Comparison of ENCODE assay signal across 18 mouse cellular contexts in the genomic region with DNA sequence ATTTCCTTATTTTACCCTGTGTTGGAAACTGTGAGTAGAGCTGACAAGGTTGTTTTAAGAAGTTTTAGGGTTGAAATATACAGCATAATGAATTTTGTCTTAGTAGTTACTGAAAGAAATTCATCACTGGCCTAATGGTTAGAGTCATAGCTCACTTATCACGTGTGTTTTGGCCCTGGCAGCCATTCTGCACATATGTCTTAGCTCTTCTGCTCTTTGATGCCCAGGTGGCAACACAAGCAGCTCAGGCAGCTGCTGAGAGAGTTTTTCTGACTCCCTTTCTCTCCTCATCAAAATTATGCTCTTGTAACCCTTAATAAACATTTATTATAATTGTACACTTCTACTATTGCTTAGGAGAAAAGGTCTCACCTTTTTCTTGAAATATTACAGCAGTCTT. TPM values are rescaled to one million over a fixed set of nuclear protein-coding genes. Genes with fewer than 3 reads are reported as not detected.
A peak's percentile ranks its signal among the peaks of the same experiment; 100 is the strongest.
DNase-seq lines count a peak whose midpoint lies in the region; ATAC-seq lines count a peak whose summit lies in the region.
"Had no signal": no experiment of that assay in that cellular context is flagged by ENCODE, and none has a peak within 500 bp of the region (broad histone marks: within the 10 kb centered on the region; RNA-seq: fewer than 3 reads in every experiment).

No protein-coding gene starts in this region.

- peak; percentile 13 to 32 for DNase-seq in cerebellum, postnatal 14 days
- DNase-seq in thymus, adult 18-20 months: peak; percentile 13 to 27
- peak; percentile 49 for DNase-seq in thymus, postnatal 0 days (ENCODE audit: low spot score)
- peak; percentile 23 to 53 for DNase-seq in thymus, postnatal 36 days
- DNase-seq in right cerebral cortex, postnatal 4 days: no peak
- DNase-seq in layer of hippocampus, postnatal 36 days: no peak
- DNase-seq: adrenal gland, adult 2 months; adrenal gland, postnatal 25 days; forebrain, postnatal 0 days; gastrocnemius, postnatal 25 days; heart, adult 11 months; heart, postnatal 10 days; heart, postnatal 4 days; kidney, adult 18-20 months had no signal

- ATAC-seq in cerebellum, adult (ENCODE audit: insufficient number of reproducible peaks, low FRiP score, low TSS enrichment): no peak
- ATAC-seq: forebrain, embryonic 13.5 days; forebrain, postnatal 0 days; hindbrain, embryonic 16.5 days; inflammation-experienced regulatory T-cells, adult 6 months had no signal

RNA-seq across cellular contexts. Expression of a gene that starts 18.1 kb away (rescaled TPM):
- 11.5 and 16.3 TPM in 2 replicates for polyA plus RNA-seq in thymus, postnatal 0 days (2015; fragmentation: Nextera tagmentation; extraction: Ambion mirVana)
- 100 to 1,000 TPM in 1 of 2 experiments, 10 to 100 TPM in 1; 88.7 to 114 TPM for total RNA-seq in layer of hippocampus, postnatal 36 days (2021)

Comparison
In these comparisons a context has a peak if more than half of its experiments do, and no peak if none do; other contexts are left out.
1. DNase-seq: peak in cerebellum, postnatal 14 days (2 of 2), thymus, adult 18-20 months (2 of 2), thymus, postnatal 0 days (single experiment) and thymus, postnatal 36 days (2 of 2); none in right cerebral cortex, postnatal 4 days (single experiment) and layer of hippocampus, postnatal 36 days (0 of 2).